Comparison of ENCODE assay signal across 16 mouse cellular contexts in the genomic region with DNA sequence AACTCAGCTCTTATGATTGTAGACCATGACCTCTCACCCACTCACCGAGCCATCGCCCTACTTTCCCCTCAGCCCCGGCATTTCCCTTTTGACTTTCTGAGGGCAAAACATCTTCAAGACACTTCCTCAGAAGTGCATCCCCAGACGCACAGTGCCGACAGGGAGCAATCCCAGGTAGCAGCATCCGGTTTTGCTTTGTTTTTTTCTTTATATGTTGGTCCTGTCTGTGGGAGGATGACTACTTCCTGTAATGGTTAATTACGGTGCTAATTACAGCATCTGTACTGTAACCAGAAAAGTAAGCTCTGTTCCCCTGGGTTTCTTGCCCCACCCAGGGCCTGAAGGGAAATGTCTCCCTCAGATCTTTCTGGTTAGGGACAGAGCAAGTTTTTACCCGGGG. TPM values are rescaled to one million over a fixed set of nuclear protein-coding genes. Genes with fewer than 3 reads are reported as not detected.
DNase-seq lines count a peak whose midpoint lies in the region; ATAC-seq and TF ChIP-seq lines count a peak whose summit lies in the region.
"Had no signal": no experiment of that assay in that cellular context is flagged by ENCODE, and none has a peak within 500 bp of the region (broad histone marks: within the 10 kb centered on the region; RNA-seq: fewer than 3 reads in every experiment).

No protein-coding gene starts in this region.

- no peak for TF ChIP-seq CTCF in bone marrow macrophage, adult 2 months (IDR thresholded peaks at IDR 0.05; ENCODE audit: low read depth, low read length)

- no peaks in the 10 kb centered on the region for H3K36me3 ChIP-seq in macrophage (ENCODE audit: inconsistent target)
- H3K36me3 ChIP-seq: limb, embryonic 13.5 days; liver, embryonic 15.5 days had no signal

- 47% methylated on average over 7 of the region's 8 CpGs for WGBS in macrophage (ENCODE audit: missing documents)

- H3K4me1 ChIP-seq in bone marrow macrophage, adult 2 months (ENCODE audit: control insufficient read depth, insufficient read depth, low read length): peaks cover 40% of the 10 kb centered on the region
- H3K4me1 ChIP-seq: liver, embryonic 15.5 days had no signal

- H3K27ac ChIP-seq in bone marrow macrophage, adult 2 months (ENCODE audit: insufficient read depth, low read depth, low read length): peak overlapping the region; percentile 94
- H3K27ac ChIP-seq in macrophage: peak overlapping the region; percentile 97
- H3K27ac ChIP-seq: limb, embryonic 13.5 days; liver, embryonic 15.5 days had no signal

- H3K79me2 ChIP-seq in macrophage (ENCODE audit: inconsistent target): no peaks in the 10 kb centered on the region

- DNase-seq in heart, adult 8-10 months (ENCODE audit: low spot score): peak; percentile 63
- no peak for DNase-seq in heart, postnatal 10 days
- DNase-seq in adrenal gland, postnatal 10 days: no peak
- DNase-seq in kidney, postnatal 4 days: no peak
- DNase-seq: cerebellum, adult 18-20 months; kidney, adult 18-20 months; midbrain, embryonic 14.5 days; thymus, postnatal 36 days had no signal

- peak; percentile 52 for ATAC-seq in granulocyte monocyte progenitor cell, adult 5-6 weeks (replicated peaks; ENCODE audit: poor library complexity, severe bottlenecking)
- ATAC-seq: forebrain, embryonic 16.5 days; hindbrain, embryonic 16.5 days had no signal

- no peak overlapping the region for H3K4me3 ChIP-seq in bone marrow macrophage, adult 2 months (ENCODE audit: insufficient read depth, low read length)
- no peak overlapping the region for H3K4me3 ChIP-seq in macrophage (ENCODE audit: inconsistent target)
- H3K4me3 ChIP-seq: erythroblast, embryonic 14.5 days; limb, embryonic 13.5 days; liver, embryonic 15.5 days had no signal

- intact Hi-C loops in heart, postnatal 10 days (cut with DNase I): loop anchor here (5.0 kb wide), 1 partner anchor 614 kb away; no protein-coding TSS in a partner anchor

- TF ChIP-seq POLR2A in bone marrow macrophage, adult 2 months (IDR thresholded peaks at IDR 0.05; ENCODE audit: borderline replicate concordance, low read depth, low read length): no peak

RNA-seq across cellular contexts. Expression of gene Qk, which starts 51.8 kb away (rescaled TPM):
- total RNA-seq in heart, adult 8-10 months (2022): 100 to 1,000 TPM; 453 to 510 (median 503) TPM
- 100 to 1,000 TPM; 548 to 551 TPM for total RNA-seq in heart, postnatal 10 days (2021)
- polyA plus RNA-seq in bone marrow macrophage, adult 2 months (2012; ENCODE audit: insufficient read depth, insufficient read length, missing spikeins): 185 and 255 TPM in 2 replicates
- total RNA-seq in granulocyte monocyte progenitor cell, adult 5-6 weeks (2014; fragmentation: Nextera tagmentation): 80.7 and 106 TPM in 2 replicates
- total RNA-seq in granulocyte monocyte progenitor cell, adult 5-6 weeks (2017): 66.6 and 76.5 TPM in 2 replicates
- 100 to 1,000 TPM in 24 of 26 experiments, 10 to 100 TPM in 2; 75.0 to 266 (median 162) TPM for total RNA-seq in macrophage (2018; cell fraction: chromatin; rRNA removed)
- total RNA-seq in macrophage (2018; cell fraction: cytosol; rRNA removed): 100 to 1,000 TPM; 125 to 281 (median 187) TPM
- total RNA-seq in macrophage (2018; cell fraction: nucleus; rRNA removed): 100 to 1,000 TPM; 133 to 383 (median 214) TPM
- 115 to 166 TPM (median 122 TPM) in 3 replicates for polyA plus RNA-seq in macrophage (2018)
- 100 to 1,000 TPM; 239 to 282 TPM for total RNA-seq in adrenal gland, postnatal 10 days (2021)
